Mouse (Mus musculus): ENCODE measurements around the gene Srf.
A peak's percentile ranks its signal among the peaks of the same experiment; 100 is the strongest.

Gene Srf

DNA sequence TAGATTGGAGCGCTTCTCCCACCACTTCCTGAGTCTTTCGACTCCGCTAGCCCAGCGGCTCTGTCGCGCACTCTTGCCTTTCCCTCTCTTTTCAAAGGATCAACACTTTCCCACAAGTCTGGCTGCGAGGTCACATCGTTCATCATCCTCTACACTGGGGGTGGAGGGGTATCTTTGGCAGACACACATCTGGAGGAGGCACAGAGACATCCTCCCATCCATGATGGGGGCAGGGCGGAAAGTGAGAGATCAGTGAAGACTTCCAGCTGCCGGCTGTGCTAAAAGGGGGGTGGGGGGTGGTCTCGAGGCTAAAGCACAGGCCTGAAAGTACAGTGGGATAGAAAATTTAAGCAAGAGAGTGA is 590 bp upstream of the Srf start:
- no peak for DNase-seq (ENCODE audit: low read depth, low spot score)

DNA sequence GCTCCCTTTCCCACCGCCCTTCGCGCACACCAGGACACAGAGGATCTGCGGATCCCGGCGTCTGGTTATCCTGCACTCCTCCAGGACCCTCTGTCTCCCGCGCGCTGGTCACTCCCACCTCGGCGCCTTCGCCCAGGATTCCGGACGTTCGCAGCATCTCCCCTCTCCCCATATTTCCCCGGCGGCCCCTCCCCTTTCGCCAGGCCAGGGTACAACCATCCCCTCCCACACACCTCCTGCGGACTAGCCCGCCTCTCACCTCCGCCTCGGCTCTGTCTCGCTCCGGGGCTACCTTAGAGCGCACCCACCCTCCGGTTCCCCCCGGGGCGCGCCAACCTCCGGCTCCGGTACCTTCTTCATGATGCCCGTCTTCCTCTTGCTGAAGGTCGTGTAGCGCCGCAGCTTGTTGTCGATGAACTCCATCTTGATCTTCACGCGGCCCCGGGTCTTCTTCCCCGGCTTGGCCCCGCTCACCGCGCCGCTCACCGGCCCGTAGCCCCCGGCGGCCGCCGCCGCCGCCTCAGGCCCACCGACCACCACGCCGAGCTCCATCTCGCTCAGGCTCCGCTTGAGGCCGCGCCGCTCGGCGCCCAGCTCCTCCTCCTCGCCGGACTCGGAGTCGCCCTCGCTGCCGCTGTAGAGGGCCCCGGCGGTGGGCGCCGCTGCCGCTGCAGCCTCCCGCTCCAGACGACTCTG is 850 bp downstream of the Srf start:
- no peak for DNase-seq (ENCODE audit: low read depth, low spot score)

DNA sequence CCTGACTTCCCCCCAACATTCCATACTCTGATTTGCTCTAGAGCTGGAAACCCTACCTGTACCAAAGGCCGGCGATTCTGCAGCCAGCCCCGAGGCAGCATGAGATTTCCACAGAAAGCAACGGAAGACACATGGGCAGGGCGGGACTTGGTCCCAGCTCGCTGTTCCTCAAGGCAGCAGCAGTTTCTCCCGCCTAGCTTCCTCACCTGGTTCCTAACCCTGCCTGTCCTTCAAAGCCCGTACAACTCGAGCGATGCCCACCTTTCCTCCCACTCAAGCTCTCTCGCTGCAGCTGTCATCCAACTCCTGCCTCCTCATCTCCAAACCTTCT is 1.4 kb downstream of the Srf start:
- no peak for DNase-seq (ENCODE audit: low read depth, low spot score)

- no peak for DNase-seq (ENCODE audit: low read depth, low spot score)
Measured at GRCm38 (mm10) chr17:46553926-46554325, 2.0 kb downstream of the Srf start.

GRCm38 (mm10) chr17:46553469-46553868 is 2.5 kb downstream of the Srf start:
- DNase-seq (ENCODE audit: low read depth, low spot score), result no peak

DNA sequence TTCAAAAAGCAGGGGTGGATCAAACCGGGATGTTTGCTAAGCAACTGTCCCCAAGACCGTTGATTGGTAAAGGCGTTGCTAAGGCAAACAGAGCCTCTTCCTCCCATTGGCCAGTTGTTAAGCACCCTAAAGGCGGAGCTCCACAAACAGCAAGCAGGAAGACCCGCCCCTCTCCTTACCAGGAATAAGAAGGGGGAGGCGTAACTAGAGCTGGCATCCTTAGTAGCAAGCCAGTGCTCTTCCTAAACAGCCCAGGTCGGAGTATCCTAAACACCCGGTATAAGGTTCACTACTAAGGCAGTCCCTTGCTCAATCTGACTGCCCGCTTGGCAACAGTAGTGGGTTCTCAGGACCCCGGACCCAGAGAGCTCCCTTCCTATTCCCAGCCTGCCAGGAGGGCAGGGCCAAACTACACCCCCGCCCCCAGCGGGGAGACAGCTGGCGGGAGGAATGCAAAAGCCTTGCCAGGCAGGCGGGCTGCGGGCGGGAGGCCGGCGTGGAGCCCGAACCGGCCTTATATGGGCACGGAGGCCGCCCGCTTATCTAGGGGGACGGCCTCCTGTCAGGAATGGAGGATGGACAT is 3.0 kb downstream of the Srf start:
- peak; percentile 77 for DNase-seq (ENCODE audit: low read depth, low spot score)

- DNase-seq (ENCODE audit: low read depth, low spot score), result no peak
Measured at GRCm38 (mm10) chr17:46552151-46552550, 3.8 kb downstream of the Srf start.

- DNase-seq (ENCODE audit: low read depth, low spot score), result no peak
Measured at GRCm38 (mm10) chr17:46551369-46551768, 4.6 kb downstream of the Srf start.

DNA sequence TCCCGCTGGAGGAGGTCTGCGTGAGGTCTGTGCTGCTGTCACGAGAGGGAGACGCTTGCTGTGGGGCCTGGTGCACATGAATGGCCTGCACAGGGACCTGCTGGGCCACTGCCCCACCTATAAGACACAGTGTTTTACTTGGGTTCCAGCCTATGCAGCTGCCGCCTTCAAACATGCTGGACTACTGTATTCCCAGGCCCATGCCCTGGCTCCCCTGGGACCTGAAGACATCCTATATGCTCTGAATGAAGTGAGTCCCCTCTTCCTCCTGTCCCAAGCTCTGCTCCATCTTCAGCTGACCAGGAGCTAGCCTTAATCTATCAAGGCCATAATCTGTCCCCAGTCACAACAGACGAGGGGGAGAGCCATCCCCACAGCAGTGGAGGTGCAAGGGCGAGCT is 5.1 kb downstream of the Srf start:
- no peak for DNase-seq (ENCODE audit: low read depth, low spot score)

GRCm38 (mm10) chr17:46549642-46550041 is 6.3 kb downstream of the Srf start:
- no peak for DNase-seq (ENCODE audit: low read depth, low spot score)

- DNase-seq (ENCODE audit: low read depth, low spot score), result no peak
Measured at GRCm38 (mm10) chr17:46549193-46549592, 6.8 kb downstream of the Srf start.

DNA sequence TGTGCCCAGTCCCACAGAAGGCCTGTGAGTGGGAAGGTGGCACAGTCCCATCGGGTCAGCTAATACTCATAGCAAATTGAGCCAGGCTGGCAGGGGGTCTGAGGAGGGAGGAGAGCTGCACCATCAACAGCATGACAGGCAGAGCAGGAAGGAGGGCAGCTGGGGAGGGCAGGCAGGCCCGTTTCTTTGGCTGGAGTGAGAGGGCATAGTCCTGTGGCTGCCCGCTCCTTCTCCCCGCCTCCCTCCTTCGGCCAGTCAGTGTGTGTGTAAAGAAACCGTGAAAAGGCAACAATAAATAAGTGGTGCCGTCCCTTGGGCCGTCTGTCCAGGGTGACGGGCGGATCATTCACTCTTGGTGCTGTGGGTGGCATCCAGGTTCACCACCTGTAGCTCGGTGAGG is 7.2 kb downstream of the Srf start:
- DNase-seq (ENCODE audit: low read depth, low spot score), result no peak

DNA sequence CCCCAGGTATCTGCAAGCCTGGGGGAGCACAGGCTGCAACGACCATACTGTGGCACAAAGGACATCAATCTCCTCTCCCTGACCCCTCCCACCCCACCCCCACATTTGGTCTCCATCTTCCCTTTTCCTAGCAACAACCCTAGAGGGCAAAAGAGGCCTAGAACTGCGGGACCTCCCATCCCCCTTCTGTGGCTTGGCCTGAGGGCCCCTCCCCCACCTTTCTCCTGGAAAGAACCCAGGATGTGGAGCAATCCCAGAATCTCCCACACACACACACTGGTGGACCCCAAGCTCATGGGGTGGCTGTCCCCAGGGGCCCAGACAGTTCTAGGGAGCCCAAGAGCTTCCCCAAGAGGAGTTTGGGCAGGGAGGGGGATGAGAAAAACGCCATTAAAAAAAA is 8.1 kb downstream of the Srf start:
- DNase-seq (ENCODE audit: low read depth, low spot score), result no peak

DNA sequence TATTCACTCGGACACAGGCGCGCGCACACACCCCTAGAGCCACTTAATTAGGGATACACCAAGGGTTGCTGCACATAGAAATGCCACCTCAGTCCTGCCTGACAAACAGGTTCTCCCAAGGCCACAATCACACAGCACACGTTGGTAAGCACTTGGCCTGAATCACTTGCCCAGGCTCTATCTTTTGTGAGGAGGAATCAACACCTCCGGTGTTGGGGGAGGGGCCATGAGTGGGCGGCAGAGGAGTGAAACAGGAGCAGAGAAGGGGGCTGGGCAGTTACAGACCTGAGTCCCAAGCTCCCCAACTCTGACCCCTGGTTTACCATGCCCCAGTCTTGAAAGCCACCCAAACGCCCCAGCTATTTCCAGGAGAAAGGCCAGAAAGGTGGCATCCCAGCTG is 9.0 kb downstream of the Srf start:
- no peak for DNase-seq (ENCODE audit: low read depth, low spot score)

- DNase-seq (ENCODE audit: low read depth, low spot score), result no peak
Measured at GRCm38 (mm10) chr17:46546591-46546990, 9.4 kb downstream of the Srf start.

DNA sequence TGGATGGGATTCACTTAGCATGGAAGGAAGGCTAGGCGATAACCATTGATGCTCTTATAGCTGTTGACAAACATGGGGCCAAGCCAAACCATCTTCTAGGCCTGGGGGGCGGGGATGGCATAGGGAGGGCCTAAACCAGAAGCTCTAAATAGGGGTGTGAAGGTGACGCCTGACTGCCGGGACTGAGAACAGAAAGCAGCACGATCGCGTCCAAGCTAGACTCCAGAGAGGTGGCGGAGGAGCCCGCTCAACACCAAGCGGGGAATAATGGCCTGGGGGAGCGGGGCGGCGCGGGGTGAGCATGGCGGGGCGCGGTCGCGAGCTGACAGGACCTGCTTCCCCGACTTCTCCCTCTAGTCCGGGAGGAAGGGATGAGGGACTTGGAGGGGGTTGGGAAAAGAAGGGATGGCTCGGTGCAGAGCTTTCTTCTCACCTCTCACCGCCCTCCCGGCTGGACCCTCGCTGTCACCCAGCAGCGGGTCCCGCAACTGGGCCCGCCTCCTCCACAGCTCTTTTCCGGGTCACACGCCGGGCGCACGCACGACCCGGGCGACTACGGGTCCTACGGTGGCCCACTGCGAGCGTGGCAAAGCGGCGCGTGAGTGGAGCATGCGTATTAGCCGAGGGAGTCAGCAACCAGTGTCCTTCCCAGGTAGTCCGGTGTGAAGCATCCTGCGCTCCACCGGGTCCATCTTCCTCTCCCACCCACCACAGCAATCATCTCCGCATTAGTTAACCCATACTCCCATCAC is 10.0 kb downstream of the Srf start, which contains the start of gene Cul9:
Gene Cul9, minus strand, starts transcription at position 576 of the 752 bp plus-strand sequence.
- DNase-seq (ENCODE audit: low read depth, low spot score), result no peak

GRCm38 (mm10) chr17:46543661-46544060 is 12.3 kb downstream of the Srf start:
- DNase-seq (ENCODE audit: low read depth, low spot score), result no peak

DNA sequence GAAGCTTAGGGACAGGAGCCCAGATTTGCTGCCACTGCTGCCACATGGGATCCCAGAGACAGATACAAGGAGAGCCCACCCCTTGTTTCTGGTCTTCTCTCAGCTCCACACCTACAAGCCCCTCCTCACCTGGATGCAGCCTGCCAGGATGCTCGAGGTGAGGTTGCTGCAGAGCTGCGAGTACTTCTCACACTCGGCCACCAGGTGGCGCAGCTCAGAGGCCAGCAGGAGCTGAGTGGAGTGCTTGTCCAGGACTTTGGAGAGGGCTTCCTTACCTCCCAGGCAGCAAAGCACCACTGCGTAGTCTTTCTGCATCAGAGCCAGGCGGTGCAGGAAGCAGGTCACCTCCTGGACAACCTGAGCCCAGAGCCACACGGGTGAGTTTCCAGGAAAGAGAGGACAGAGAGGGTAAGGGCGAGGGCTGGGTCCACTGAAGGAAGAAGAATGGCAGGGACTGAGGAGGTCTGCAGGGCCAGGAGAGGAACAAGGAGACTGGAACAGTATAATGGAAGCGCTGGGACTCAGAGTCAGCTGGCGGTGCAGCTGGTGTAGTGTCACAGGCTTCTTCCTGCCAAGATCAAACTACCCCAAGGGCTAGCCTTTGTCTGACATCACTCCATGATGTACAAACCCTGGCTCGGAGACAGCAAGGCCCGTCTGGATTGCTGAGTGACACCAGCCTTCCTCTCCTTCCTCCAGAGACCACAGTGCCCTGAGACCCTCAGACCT is 30.2 kb downstream of the Srf start:
- DNase-seq (ENCODE audit: low read depth, low spot score), result peak; percentile 67

- DNase-seq (ENCODE audit: low read depth, low spot score), result no peak
Measured at GRCm38 (mm10) chr17:46525065-46525464, 30.9 kb downstream of the Srf start.

DNA sequence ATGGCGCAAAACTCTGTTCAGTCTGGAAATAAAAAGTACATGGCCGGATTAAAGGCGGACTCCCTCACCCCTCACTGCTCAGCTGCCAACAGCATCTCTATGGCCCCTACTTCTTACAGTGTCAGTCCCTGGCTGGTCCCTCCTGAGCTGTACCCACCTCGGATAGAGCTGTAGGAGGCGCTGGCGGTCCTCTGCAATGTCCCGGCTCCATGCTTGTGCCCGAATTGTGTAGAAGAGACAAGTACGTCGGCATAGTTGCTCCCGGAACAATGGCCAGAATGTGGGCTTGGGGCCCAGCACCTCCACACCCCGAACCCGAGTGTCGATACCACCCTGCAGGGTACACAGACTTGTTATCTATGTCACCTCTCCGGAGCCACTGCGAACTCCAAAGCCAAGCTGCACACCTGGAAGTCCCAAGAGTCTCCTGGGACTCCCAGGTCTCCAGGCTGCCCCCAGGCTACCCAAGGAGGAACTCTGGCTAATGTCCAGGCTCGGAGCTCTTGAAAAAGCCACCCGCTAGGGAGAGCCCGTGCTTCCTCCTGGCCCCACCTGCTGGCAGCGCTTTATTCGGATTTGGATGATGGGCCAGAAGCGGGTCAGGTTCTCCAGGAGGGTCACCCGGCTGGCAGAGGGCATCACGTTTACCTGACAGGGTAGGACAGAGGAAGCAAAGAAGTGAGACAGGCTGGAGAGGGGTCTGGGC is 33.9 kb downstream of the Srf start:
- DNase-seq (ENCODE audit: low read depth, low spot score), result no peak

- no peak for DNase-seq (ENCODE audit: low read depth, low spot score)
Measured at GRCm38 (mm10) chr17:46521174-46521573, 34.8 kb downstream of the Srf start.
